Mouse (Mus musculus) bone marrow, adult 2 months (tissue): ENCODE measurements around the gene Crkl. TPM values are rescaled to one million over a fixed set of nuclear protein-coding genes. Genes with fewer than 3 reads are reported as not detected.
A peak's percentile ranks its signal among the peaks of the same experiment; 100 is the strongest.

Experiments used
- H3K27ac ChIP-seq: fragments of 200-500 bp; 2 replicates; pipeline ENCODE4 v1.5.1; 2012; ENCODE audit warnings: low read depth, mild to moderate bottlenecking, control low read depth, inconsistent platforms, low read length; ENCODE audit not compliant: control insufficient read depth, poor library complexity, insufficient read depth
- H3K4me1 ChIP-seq: fragments of 200-500 bp; 2 replicates; pipeline ENCODE4 v1.6.1; 2011; ENCODE audit warnings: low read length; ENCODE audit not compliant: control insufficient read depth, insufficient read depth
- H3K4me3 ChIP-seq: fragments of 200-500 bp; replicated peaks from 2 replicates; pipeline ENCODE3; 2011; ENCODE audit warnings: mild to moderate bottlenecking, low read depth, low read length, control low read depth; ENCODE audit not compliant: control insufficient read depth
- CTCF ChIP-seq: fragments of 200-500 bp; IDR thresholded peaks from 2 replicates; pipeline ENCODE4 v1.5.1; 2011; ENCODE audit warnings: low read length, control low read depth; ENCODE audit not compliant: control insufficient read depth, insufficient read depth
- POLR2A ChIP-seq: fragments of 200-500 bp; IDR thresholded peaks from 2 replicates; pipeline ENCODE4 v1.6.1; 2011; ENCODE audit warnings: low read depth, mild to moderate bottlenecking, control low read depth, low read length, borderline replicate concordance; ENCODE audit not compliant: control insufficient read depth
- WGBS: fragments of 180-500 bp; shearing (Covaris S2); methylation state at CpG from one replicate; pipeline ENCODE4 v1.1.7; 2018; 5-methylcytosine and 5-hydroxymethylcytosine counted together
- polyA plus RNA-seq: library from polyadenylated mRNA; stranded (reverse); fragments of >200 nt; gene quantifications from 2 replicates; pipeline ENCODE4 v1.2.4, GENCODE M21; 2011; ENCODE audit warnings: low replicate concordance; ENCODE audit not compliant: missing spikeins, insufficient read depth, insufficient read length

Crkl gene
- polyA plus RNA-seq, 1 experiment: 18.7 TPM

- peak overlapping the region; percentile 84; the same call in 1 of the 2 replicates for H3K27ac ChIP-seq
- TF ChIP-seq CTCF (no peak), POLR2A (no peak)
- 5% methylated on average over 9 of the region's 9 CpGs for WGBS
- peaks cover 4% of the 10 kb centered on the region for H3K4me1 ChIP-seq
- H3K4me3 ChIP-seq: peak overlapping the region; percentile 96
Measured at GRCm38 (mm10) chr16:17509240-17509597, 57.4 kb downstream of the Crkl start.

- no peak for TF ChIP-seq CTCF
- no peak for TF ChIP-seq POLR2A
- H3K4me1 ChIP-seq: peaks cover 4% of the 10 kb centered on the region
- H3K27ac ChIP-seq: no peak overlapping the region
- no peak overlapping the region for H3K4me3 ChIP-seq
- 91% methylated on average over 2 of the region's 2 CpGs for WGBS
Measured at GRCm38 (mm10) chr16:17510143-17510542, 58.4 kb downstream of the Crkl start.

GRCm38 (mm10) chr16:17510686-17511085, 58.9 kb downstream of the Crkl start:
- H3K4me1 ChIP-seq: peaks cover 4% of the 10 kb centered on the region
- H3K27ac ChIP-seq: no peak overlapping the region
- no peak overlapping the region for H3K4me3 ChIP-seq
- TF ChIP-seq POLR2A (no peak), CTCF (no peak)
- 65% methylated on average over 2 of the region's 2 CpGs for WGBS

- H3K4me1 ChIP-seq: peaks cover 4% of the 10 kb centered on the region
- TF ChIP-seq POLR2A (no peak), CTCF (no peak)
- no peak overlapping the region for H3K27ac ChIP-seq
- H3K4me3 ChIP-seq: no peak overlapping the region
- WGBS: 91% methylated on average over 4 of the region's 4 CpGs
Measured at GRCm38 (mm10) chr16:17511431-17511830, 59.6 kb downstream of the Crkl start.

GRCm38 (mm10) chr16:17518910-17519309, 67.1 kb downstream of the Crkl start:
- Histone ChIP-seq H3K4me1 (no peaks in the 10 kb centered on the region), H3K27ac (no peak overlapping the region), H3K4me3 (no peak overlapping the region)
- no peak for TF ChIP-seq POLR2A
- no peak for TF ChIP-seq CTCF
- WGBS: 81% methylated on average over 2 of the region's 2 CpGs

GRCm38 (mm10) chr16:17524156-17524555, 72.4 kb downstream of the Crkl start:
- Histone ChIP-seq H3K4me3 (no peak overlapping the region), H3K4me1 (no peaks in the 10 kb centered on the region), H3K27ac (no peak overlapping the region)
- 88% methylated on average over 11 of the region's 11 CpGs for WGBS
- TF ChIP-seq POLR2A (no peak), CTCF (no peak)

GRCm38 (mm10) chr16:17525524-17525923, 73.7 kb downstream of the Crkl start:
- peaks cover 2% of the 10 kb centered on the region; the same call in 1 of the 2 replicates for H3K4me1 ChIP-seq
- WGBS: 82% methylated on average over 3 of the region's 3 CpGs
- H3K27ac ChIP-seq: no peak overlapping the region
- TF ChIP-seq POLR2A: no peak
- no peak for TF ChIP-seq CTCF
- no peak overlapping the region for H3K4me3 ChIP-seq

- TF ChIP-seq POLR2A (no peak), CTCF (no peak)
- Histone ChIP-seq H3K27ac (no peak overlapping the region), H3K4me3 (no peak overlapping the region), H3K4me1 (peaks cover 2% of the 10 kb centered on the region; the same call in 1 of the 2 replicates)
- WGBS: 85% methylated on average over 6 of the region's 6 CpGs
Measured at GRCm38 (mm10) chr16:17526223-17526622, 74.4 kb downstream of the Crkl start.

- H3K4me1 ChIP-seq: peaks cover 2% of the 10 kb centered on the region; the same call in 1 of the 2 replicates
- H3K27ac ChIP-seq: no peak overlapping the region
- TF ChIP-seq POLR2A (no peak), CTCF (no peak)
- no peak overlapping the region for H3K4me3 ChIP-seq
Measured at GRCm38 (mm10) chr16:17527606-17528005, 75.8 kb downstream of the Crkl start.
